Mouse (Mus musculus): ENCODE data around the gene Cops7a.

Gene Cops7a

DNA sequence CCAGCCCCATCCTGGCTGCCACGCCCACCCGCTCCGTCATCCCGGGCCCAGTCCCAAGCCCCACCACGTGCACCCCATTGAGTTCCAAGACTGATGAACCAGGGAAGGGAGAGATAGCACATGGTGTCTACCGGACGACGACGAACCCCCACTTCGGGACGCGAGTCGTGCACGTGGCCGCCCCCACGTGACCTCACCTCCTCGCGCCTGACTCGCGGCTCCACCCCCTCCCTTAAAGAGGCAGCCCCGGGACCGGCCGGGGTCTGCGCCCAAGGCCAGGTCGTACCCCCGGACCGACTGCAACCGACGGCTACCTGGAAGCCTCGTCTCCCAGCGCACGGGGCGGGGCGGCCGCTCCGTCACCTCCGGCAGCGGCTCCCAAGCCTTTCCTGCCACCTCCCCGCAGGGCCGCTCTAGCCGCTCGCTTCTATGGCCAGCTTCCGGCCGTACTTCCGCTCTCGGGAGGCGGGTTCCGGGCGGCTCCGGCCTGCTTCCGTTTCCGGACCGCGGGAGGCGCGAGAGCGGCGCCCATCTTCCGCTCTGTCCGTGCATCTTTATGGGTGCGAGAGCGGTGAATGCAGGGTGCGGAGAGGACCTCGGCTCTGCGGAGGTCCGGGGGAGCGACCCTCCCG lies at the start of gene Cops7a:
Cops7a (minus strand) TSS at position 451 of the 632 bp plus-strand sequence.
- peak; percentile 96 for DNase-seq (ENCODE audit: low spot score)

GRCm38 (mm10) chr6:125009181-125010073 lies 44.1 kb upstream of the Cops7a start:
- peak; percentile 63 for DNase-seq (ENCODE audit: low spot score)

DNA sequence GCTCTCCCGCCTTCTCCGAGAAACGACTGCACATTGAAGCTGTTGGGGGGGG lies 43.6 kb upstream of the Cops7a start, which contains the start of gene Zfp384:
Zfp384 (plus strand) TSS at position 17 of the 52 bp plus-strand sequence.
- DNase-seq (ENCODE audit: low spot score), result no peak

- peak; percentile 91 for DNase-seq (ENCODE audit: low spot score)
These were observed 43.3 kb upstream of the Cops7a start for GRCm38 (mm10) chr6:125008586-125009128.

DNA sequence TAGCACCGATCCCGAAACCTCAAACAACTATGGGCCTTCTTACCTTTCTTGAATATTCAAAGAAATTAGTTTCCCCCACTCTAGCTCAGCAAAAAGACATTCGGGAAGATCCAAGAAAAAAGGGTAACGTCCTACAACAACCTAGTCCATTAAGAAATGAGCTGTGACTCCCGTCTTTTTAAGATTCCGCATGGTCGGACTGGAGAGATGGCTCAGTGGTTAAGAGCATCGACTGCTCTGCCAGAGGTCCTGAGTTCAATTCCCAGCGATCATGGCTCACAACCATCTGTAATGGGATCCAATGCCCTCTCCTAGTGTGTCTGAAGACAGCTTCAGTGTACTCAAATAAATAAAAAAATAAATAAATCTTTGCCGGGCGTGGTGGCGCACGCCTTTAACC lies 42.7 kb upstream of the Cops7a start:
- DNase-seq (ENCODE audit: low spot score), result no peak

DNA sequence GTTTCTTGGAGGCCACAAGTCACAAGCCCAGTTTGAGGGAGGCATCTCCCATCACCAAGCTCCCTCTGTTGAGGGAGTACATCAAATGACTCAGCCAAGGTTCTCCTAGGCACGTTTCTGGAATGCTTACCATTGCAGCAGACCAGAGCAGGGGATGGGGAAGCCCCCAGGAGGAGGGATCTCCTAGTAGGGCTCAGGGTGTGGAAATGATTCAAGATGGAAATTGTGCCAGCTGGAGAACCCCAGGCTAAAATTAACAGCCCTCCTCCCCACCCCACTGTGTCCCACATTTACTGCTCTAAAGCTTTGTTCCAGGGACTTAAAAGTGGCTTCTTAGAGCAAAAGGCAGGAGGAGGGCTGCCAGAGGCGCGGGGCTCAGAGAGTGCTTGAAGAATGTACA lies 39.7 kb upstream of the Cops7a start:
- DNase-seq (ENCODE audit: low spot score), result no peak

DNA sequence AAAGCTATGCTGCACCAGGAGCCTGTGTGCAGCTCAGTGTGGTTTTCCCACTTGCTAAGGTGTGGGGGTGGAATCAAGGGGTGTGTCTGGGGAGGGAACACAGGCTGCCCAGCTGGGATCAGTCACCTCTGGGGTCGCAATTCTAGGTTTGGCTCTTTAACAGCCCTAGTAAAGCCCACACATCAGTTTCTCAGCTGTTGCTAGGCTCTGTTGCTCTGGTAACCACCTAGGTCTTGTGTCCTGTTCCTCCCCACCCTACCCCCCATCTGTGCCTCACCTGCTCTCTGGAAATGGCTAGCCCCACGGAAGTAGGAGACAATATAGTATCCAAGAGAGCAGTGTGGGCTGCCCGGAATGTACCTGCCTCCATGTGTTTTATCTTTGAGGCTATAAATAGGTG lies 38.4 kb upstream of the Cops7a start:
- no peak for DNase-seq (ENCODE audit: low spot score)

DNA sequence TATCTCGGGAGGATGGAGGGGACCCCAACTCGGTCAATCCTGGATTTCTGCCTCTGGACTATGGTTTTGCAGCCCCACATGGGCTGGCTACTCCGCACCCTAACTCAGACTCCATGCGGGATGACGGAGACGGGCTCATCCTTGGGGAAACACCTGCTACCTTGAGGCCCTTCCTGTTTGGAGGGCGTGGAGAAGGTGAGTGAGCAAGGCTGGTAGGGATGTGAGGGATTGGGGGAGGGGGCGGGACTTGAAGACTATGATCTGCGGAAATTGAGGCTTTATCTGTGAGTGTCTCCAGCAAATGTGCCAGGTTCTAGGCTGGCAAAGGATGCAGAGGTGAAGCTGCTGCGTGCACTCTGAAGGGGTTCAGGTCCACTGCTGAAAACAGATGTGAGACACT lies 34.2 kb upstream of the Cops7a start:
- DNase-seq (ENCODE audit: low spot score), result no peak

DNA sequence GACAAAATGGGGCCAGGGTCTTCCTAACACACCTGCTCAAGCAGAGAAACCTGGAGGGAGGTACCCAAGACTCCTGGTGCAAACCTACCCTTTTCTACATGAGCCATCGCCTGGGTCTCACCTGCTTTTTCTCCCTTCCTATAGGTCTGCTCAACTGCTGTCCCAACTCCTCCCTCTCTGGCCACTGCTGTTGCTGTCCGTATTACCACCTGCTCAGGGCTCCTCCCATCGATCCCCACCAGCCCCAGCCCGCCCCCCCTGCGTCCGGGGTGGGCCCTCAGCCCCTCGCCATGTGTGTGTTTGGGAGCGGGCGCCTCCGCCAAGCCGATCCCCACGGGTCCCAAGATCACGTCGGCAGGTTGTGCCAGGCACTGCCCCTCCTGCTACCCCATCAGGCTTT lies 33.8 kb upstream of the Cops7a start:
- DNase-seq (ENCODE audit: low spot score), result no peak

GRCm38 (mm10) chr6:124998066-124998465 lies 32.7 kb upstream of the Cops7a start:
- DNase-seq (ENCODE audit: low spot score), result no peak

- DNase-seq (ENCODE audit: low spot score), result peak; percentile 85
These were observed 31.5 kb upstream of the Cops7a start, which contains the start of gene Pianp for GRCm38 (mm10) chr6:124996551-124997501. Gene Pianp, plus strand, starts transcription at chr6:124996694.

- DNase-seq (ENCODE audit: low spot score), result no peak
These were observed 30.6 kb upstream of the Cops7a start for GRCm38 (mm10) chr6:124995831-124996403.

DNA sequence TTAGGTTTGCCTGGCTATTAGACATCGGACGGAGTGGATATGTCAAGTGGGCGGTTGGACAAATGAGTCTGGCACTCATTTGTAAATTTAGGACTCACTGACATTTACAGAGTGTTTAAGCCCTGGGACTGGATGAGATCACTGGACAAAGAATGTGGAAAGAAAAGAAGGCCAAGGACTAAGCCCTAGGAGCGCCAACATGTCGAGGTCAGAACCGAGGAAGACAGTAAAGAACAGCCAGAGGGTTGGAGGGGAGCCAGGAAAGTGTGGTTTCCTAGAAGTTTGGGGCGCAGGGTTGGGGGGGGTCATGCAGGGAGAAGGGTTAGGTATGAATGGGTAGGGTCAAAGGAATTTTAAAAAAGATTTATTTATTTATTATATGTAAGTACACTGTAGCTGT lies 29.9 kb upstream of the Cops7a start:
- DNase-seq (ENCODE audit: low spot score), result no peak

DNA sequence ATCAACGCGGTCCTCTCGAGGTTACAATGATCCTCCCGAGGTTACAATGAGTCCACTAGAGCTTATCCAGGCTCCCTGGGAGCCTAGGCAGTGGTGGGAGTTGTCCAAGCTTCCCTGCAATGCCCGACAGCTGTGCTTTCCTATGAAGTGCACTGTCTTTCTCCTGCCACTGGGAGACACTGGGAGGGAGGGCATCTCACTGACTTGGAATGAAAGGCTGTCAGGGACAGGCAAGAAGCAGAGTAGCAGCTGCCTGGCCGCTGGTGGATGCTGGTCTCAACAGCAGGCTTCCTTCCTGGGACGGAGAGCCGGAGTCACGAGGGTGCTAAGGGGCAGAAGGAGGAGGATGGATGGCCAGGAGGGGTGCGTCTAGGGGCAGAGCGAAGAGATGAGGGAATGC lies 28.5 kb upstream of the Cops7a start:
- DNase-seq (ENCODE audit: low spot score), result no peak

- DNase-seq (ENCODE audit: low spot score), result no peak
These were observed 28.0 kb upstream of the Cops7a start for GRCm38 (mm10) chr6:124993365-124993764.

GRCm38 (mm10) chr6:124992241-124992640 lies 26.9 kb upstream of the Cops7a start:
- DNase-seq (ENCODE audit: low spot score), result no peak

GRCm38 (mm10) chr6:124967766-124968165 lies 2.4 kb upstream of the Cops7a start:
- DNase-seq (ENCODE audit: low spot score), result no peak

DNA sequence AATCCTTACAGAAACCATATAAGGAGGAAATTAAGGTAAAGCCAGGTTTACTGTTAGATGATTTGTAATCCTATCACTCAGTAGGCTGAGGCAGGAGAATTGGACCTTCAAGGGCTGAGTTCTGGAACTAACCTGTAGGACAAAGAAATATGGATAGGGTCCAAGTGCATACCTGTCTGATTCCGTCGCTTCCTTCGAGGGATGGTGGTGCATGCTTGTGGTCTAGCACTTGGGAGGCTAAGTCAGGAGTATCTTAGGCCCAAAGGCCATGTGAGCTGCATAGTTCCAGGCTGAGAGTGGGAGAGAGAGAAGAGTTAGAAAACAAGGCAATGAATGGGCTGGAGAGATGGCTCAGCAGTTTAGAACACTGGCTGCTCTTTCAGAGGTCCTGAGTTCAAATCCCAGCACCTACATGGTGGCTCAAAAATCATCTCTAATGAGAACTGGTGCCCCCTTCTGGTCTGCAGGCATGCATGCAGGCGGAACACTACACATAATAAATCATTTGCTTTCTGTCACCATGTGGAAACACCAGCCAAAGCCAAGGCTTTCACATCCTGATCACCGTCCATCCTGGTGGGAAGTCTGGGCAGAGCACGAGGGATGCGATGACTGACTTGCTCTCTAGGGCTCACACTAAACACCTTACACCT lies 1.3 kb upstream of the Cops7a start:
- no peak for DNase-seq (ENCODE audit: low spot score)

- DNase-seq (ENCODE audit: low spot score), result no peak
These were observed 409 bp upstream of the Cops7a start for GRCm38 (mm10) chr6:124965747-124966146.

GRCm38 (mm10) chr6:124964638-124965037 lies 700 bp downstream of the Cops7a start:
- DNase-seq (ENCODE audit: low spot score), result no peak

- no peak for DNase-seq (ENCODE audit: low spot score)
These were observed 4.3 kb downstream of the Cops7a start for GRCm38 (mm10) chr6:124961021-124961420.

DNA sequence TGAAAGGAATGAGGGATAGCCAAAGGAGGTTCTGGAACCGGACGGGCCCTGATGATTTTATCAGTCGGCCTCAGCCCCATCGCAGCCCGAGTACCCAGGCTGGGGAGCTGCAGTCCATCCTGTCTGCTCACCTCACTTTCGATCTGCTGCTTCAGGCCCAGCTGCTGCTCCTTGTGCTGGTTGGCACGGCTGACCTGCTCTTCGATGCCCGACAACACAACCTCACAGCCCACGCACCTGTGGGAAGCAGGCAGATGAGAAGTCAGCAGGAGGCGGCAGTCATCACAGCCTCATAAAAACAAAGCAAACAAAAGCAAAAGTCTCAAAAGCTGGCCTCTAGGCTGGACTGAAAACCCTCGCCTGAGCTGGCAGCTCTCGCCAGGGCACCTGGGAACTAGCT lies 5.4 kb downstream of the Cops7a start:
- DNase-seq (ENCODE audit: low spot score), result no peak

Measured in urinary bladder, postnatal 25 days (tissue).